Mouse (Mus musculus): ENCODE measurements at regions not wholly inside any gene's neighbourhood (a gene's known extent, or its start where the extent isn't known, plus 50 kb on each side); places are given as distances from the start of the nearest gene placed in this dataset.

- no peak for ATAC-seq (ENCODE audit: low read depth)
- Histone ChIP-seq H3K9ac (ENCODE audit: low read length) (no peak overlapping the region), H3K36me3 (ENCODE audit: control insufficient read depth, insufficient read depth, low read length) (no peaks in the 10 kb centered on the region), H3K4me1 (replicated peaks; ENCODE audit: control insufficient read depth, insufficient read depth, low read length) (no peaks in the 10 kb centered on the region), H3K27ac (ENCODE audit: low read length) (no peak overlapping the region), H3K4me2 (ENCODE audit: low read depth, low read length) (no peak overlapping the region), H3K4me3 (ENCODE audit: low read length) (no peak overlapping the region), H3K9me3 (ENCODE audit: control insufficient read depth, low read length) (no peaks in the 10 kb centered on the region), H3K27me3 (ENCODE audit: control insufficient read depth, insufficient read depth, low read depth, low read length) (no peaks in the 10 kb centered on the region)
- 58% methylated on average over 3 of the region's 3 CpGs for WGBS
These were observed 66.0 kb upstream of the Dab2 start for GRCm38 (mm10) chr15:6233621-6234020.

DNA sequence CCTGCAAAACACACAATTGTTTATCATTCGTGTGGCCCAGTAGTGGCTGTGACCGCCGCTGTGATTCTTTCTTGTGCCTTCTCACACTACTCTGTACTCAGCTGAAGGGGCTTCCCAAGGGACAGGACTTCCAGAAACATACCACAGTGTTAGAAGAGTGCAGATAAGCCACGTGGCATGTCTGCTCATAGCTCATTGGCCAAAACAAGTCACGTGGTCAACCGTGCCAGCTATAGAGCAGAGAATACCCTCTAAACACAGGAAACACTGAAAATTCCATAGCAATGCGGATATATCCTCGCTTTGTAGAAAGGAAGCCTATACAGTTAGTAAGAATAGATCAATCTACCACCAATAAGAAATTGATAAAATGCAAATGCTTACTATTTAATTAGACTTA is 63.0 kb upstream of the Dab2 start:
- no peaks in the 10 kb centered on the region for H3K9me3 ChIP-seq (ENCODE audit: control insufficient read depth, low read length)
- H3K36me3 ChIP-seq (ENCODE audit: control insufficient read depth, insufficient read depth, low read length), result no peaks in the 10 kb centered on the region
- 81% methylated on average over 8 of the region's 8 CpGs for WGBS
- H3K27me3 ChIP-seq (ENCODE audit: control insufficient read depth, insufficient read depth, low read depth, low read length), result no peaks in the 10 kb centered on the region
- no peak overlapping the region for H3K27ac ChIP-seq (ENCODE audit: low read length)
- H3K9ac ChIP-seq (ENCODE audit: low read length), result no peak overlapping the region
- ATAC-seq (ENCODE audit: low read depth), result no peak
- H3K4me1 ChIP-seq (replicated peaks; ENCODE audit: control insufficient read depth, insufficient read depth, low read length), result no peaks in the 10 kb centered on the region
- no peak overlapping the region for H3K4me3 ChIP-seq (ENCODE audit: low read length)
- no peak overlapping the region for H3K4me2 ChIP-seq (ENCODE audit: low read depth, low read length)

DNA sequence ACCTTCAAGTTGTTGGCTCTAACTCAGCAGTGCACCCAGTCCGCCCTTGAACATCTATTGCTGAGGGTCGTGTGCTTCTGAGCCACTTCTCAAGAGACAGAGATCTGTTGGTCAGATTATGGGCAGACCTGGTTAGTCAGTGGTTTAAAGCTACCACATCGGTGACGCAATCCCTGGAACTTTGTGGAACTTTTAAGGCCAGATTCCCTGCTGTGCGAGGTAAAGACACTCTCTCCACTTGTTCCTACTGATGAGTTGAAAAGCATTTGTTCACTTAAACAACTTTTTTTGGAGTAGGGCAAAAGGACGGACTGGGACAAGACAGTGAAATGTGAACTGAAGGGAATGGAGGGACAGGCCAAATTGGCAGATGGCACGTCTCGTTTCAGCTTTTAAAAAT is 61.9 kb upstream of the Dab2 start:
- Histone ChIP-seq H3K36me3 (ENCODE audit: control insufficient read depth, insufficient read depth, low read length) (no peaks in the 10 kb centered on the region), H3K4me1 (replicated peaks; ENCODE audit: control insufficient read depth, insufficient read depth, low read length) (no peaks in the 10 kb centered on the region), H3K4me2 (ENCODE audit: low read depth, low read length) (no peak overlapping the region), H3K27me3 (ENCODE audit: control insufficient read depth, insufficient read depth, low read depth, low read length) (no peaks in the 10 kb centered on the region), H3K27ac (ENCODE audit: low read length) (no peak overlapping the region), H3K9me3 (ENCODE audit: control insufficient read depth, low read length) (no peaks in the 10 kb centered on the region), H3K4me3 (ENCODE audit: low read length) (no peak overlapping the region), H3K9ac (ENCODE audit: low read length) (no peak overlapping the region)
- 52% methylated on average over 8 of the region's 8 CpGs for WGBS
- ATAC-seq (ENCODE audit: low read depth), result peak; percentile 51

GRCm38 (mm10) chr15:6238133-6238532 is 61.5 kb upstream of the Dab2 start:
- Histone ChIP-seq H3K4me1 (replicated peaks; ENCODE audit: control insufficient read depth, insufficient read depth, low read length) (no peaks in the 10 kb centered on the region), H3K36me3 (ENCODE audit: control insufficient read depth, insufficient read depth, low read length) (no peaks in the 10 kb centered on the region), H3K27me3 (ENCODE audit: control insufficient read depth, insufficient read depth, low read depth, low read length) (no peaks in the 10 kb centered on the region), H3K9ac (ENCODE audit: low read length) (no peak overlapping the region), H3K27ac (ENCODE audit: low read length) (no peak overlapping the region), H3K9me3 (ENCODE audit: control insufficient read depth, low read length) (no peaks in the 10 kb centered on the region), H3K4me2 (ENCODE audit: low read depth, low read length) (no peak overlapping the region), H3K4me3 (ENCODE audit: low read length) (no peak overlapping the region)
- ATAC-seq (ENCODE audit: low read depth), result peak; percentile 77
- WGBS, result 4% methylated on average over 6 of the region's 6 CpGs

GRCm38 (mm10) chr15:6238755-6239154 is 60.8 kb upstream of the Dab2 start:
- Histone ChIP-seq H3K9me3 (ENCODE audit: control insufficient read depth, low read length) (no peaks in the 10 kb centered on the region), H3K27ac (ENCODE audit: low read length) (no peak overlapping the region), H3K4me3 (ENCODE audit: low read length) (no peak overlapping the region), H3K27me3 (ENCODE audit: control insufficient read depth, insufficient read depth, low read depth, low read length) (no peaks in the 10 kb centered on the region), H3K9ac (ENCODE audit: low read length) (no peak overlapping the region), H3K4me1 (replicated peaks; ENCODE audit: control insufficient read depth, insufficient read depth, low read length) (no peaks in the 10 kb centered on the region), H3K4me2 (ENCODE audit: low read depth, low read length) (no peak overlapping the region), H3K36me3 (ENCODE audit: control insufficient read depth, insufficient read depth, low read length) (no peaks in the 10 kb centered on the region)
- 92% methylated on average over 3 of the region's 3 CpGs for WGBS
- ATAC-seq (ENCODE audit: low read depth), result no peak

DNA sequence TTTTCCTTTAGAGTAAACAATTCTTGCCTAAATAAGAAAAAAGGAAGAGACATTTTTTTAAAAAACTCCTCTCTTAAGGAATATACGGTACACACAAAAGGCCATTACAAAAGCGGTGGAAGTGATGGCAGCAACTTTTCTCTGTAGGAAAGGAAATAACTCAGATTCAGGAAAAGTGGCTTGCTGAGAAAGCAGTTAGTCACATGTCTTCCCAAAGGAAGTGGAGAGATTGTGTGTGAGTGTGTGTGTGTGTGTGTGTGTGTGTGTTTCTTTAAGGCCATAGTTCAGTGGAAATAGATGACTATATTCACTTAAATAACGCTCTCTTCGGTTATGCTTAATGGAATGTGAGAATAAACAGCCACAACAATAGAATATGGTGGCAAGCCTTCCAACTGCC is 57.5 kb upstream of the Dab2 start:
- no peak overlapping the region for H3K27ac ChIP-seq (ENCODE audit: low read length)
- 40% methylated on average over 4 of the region's 4 CpGs for WGBS
- peak; percentile 38 for ATAC-seq (ENCODE audit: low read depth)

DNA sequence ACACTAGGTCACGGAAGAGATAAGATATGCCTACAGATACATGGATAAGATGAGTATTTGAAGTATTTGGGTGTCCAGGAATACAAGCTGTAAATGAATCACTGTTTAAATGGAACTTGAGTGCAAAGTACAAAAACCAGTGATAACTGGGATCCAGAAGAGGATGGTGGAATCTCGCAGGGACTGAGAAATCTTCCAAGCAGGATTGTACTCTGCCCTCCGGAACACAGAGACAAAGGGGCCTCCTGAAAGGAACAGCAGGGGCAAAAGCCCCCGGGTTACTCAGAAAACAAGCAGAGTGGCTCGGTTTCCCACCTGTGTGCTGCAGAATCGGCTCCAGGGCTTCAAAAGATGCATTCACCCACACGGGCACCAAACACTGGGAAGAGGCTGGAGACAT is 55.2 kb upstream of the Dab2 start:
- Histone ChIP-seq H3K27ac (ENCODE audit: low read length) (no peak overlapping the region), H3K4me3 (ENCODE audit: low read length) (no peak overlapping the region), H3K4me2 (ENCODE audit: low read depth, low read length) (no peak overlapping the region), H3K4me1 (replicated peaks; ENCODE audit: control insufficient read depth, insufficient read depth, low read length) (no peaks in the 10 kb centered on the region), H3K27me3 (ENCODE audit: control insufficient read depth, insufficient read depth, low read depth, low read length) (no peaks in the 10 kb centered on the region), H3K36me3 (ENCODE audit: control insufficient read depth, insufficient read depth, low read length) (no peaks in the 10 kb centered on the region), H3K9ac (ENCODE audit: low read length) (no peak overlapping the region), H3K9me3 (ENCODE audit: control insufficient read depth, low read length) (no peaks in the 10 kb centered on the region)
- ATAC-seq (ENCODE audit: low read depth), result no peak
- WGBS, result 45% methylated on average over 7 of the region's 7 CpGs

More for the DNA sequence above, 57.5 kb upstream of the Dab2 start:
- Histone ChIP-seq H3K9ac (ENCODE audit: low read length) (no peak overlapping the region), H3K9me3 (ENCODE audit: control insufficient read depth, low read length) (no peaks in the 10 kb centered on the region), H3K4me2 (ENCODE audit: low read depth, low read length) (no peak overlapping the region), H3K27me3 (ENCODE audit: control insufficient read depth, insufficient read depth, low read depth, low read length) (no peaks in the 10 kb centered on the region), H3K4me3 (ENCODE audit: low read length) (no peak overlapping the region), H3K4me1 (replicated peaks; ENCODE audit: control insufficient read depth, insufficient read depth, low read length) (no peaks in the 10 kb centered on the region), H3K36me3 (ENCODE audit: control insufficient read depth, insufficient read depth, low read length) (no peaks in the 10 kb centered on the region)

DNA sequence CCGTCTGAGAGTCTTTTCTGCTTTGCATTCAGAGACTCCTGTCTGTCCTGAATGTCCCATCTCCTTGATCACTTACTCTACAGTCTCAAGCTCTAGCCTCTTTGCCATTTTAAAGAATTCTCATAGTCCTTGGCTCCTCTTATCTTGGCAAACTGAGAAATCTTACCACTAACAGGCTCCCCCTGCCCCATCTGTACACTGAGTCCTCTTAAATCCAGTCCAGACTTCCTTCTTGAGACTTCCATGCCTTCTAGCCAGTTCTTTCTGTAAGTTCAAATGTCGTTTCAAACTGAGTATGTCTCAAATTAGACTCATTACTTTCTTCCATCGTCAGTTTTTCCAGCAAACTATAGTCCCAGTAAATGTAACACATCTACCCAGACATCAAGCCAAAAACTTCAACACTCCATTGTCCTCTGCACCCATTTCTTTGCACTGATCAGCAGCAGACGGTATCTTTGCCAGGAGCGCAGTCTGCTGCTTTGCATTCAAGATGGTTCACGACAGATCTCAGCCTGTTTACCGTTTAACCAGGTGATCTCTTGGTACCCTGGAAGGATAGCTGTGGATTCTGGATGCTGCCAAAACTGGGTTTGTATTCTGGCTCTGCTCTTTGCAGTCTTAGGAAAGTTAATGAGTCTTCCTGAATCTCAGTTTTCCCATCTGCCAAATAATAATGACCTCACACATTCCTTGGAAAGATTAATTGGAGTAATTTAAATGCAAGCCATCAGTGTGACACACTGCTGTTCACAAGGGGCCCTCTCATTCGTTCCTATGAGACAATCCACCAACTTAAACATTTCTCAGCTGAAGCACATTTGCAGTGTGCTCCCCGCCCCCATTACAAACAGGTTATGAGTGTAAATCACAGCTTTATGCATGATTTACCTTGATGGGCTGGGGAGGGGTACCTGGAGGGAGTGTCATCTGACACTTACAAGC is 53.4 kb upstream of the Dab2 start:
- ATAC-seq (ENCODE audit: low read depth), result no peak
- H3K4me1 ChIP-seq (replicated peaks; ENCODE audit: control insufficient read depth, insufficient read depth, low read length), result no peaks in the 10 kb centered on the region
- no peaks in the 10 kb centered on the region for H3K27me3 ChIP-seq (ENCODE audit: control insufficient read depth, insufficient read depth, low read depth, low read length)
- H3K4me2 ChIP-seq (ENCODE audit: low read depth, low read length), result no peak overlapping the region
- H3K27ac ChIP-seq (ENCODE audit: low read length), result no peak overlapping the region
- H3K36me3 ChIP-seq (ENCODE audit: control insufficient read depth, insufficient read depth, low read length), result no peaks in the 10 kb centered on the region
- 61% methylated on average over 9 of the region's 9 CpGs for WGBS
- no peak overlapping the region for H3K9ac ChIP-seq (ENCODE audit: low read length)
- H3K9me3 ChIP-seq (ENCODE audit: control insufficient read depth, low read length), result no peaks in the 10 kb centered on the region
- H3K4me3 ChIP-seq (ENCODE audit: low read length), result no peak overlapping the region

- no peak overlapping the region for H3K4me2 ChIP-seq (ENCODE audit: low read depth, low read length)
- no peaks in the 10 kb centered on the region for H3K9me3 ChIP-seq (ENCODE audit: control insufficient read depth, low read length)
- no peaks in the 10 kb centered on the region for H3K4me1 ChIP-seq (replicated peaks; ENCODE audit: control insufficient read depth, insufficient read depth, low read length)
- no peak overlapping the region for H3K9ac ChIP-seq (ENCODE audit: low read length)
- H3K27ac ChIP-seq (ENCODE audit: low read length), result no peak overlapping the region
- ATAC-seq (ENCODE audit: low read depth), result no peak
- H3K36me3 ChIP-seq (ENCODE audit: control insufficient read depth, insufficient read depth, low read length), result no peaks in the 10 kb centered on the region
- WGBS, result 69% methylated on average over 4 of the region's 4 CpGs
- H3K27me3 ChIP-seq (ENCODE audit: control insufficient read depth, insufficient read depth, low read depth, low read length), result no peaks in the 10 kb centered on the region
- H3K4me3 ChIP-seq (ENCODE audit: low read length), result no peak overlapping the region
These were observed 51.1 kb upstream of the Dab2 start for GRCm38 (mm10) chr15:6248470-6248869.

All from lung, embryonic 16.5 days (tissue).